8 mouse cellular contexts compared by ENCODE assay signal in genomic region chr9:21758576-21759529, GRCm38 (mm10). TPM values are rescaled to one million over a fixed set of nuclear protein-coding genes. Genes with fewer than 3 reads are reported as not detected.
DNase-seq lines count a peak whose midpoint lies in the region; ATAC-seq and TF ChIP-seq lines count a peak whose summit lies in the region.

No protein-coding gene starts in this region.

- ATAC-seq in heart, embryonic 15.5 days (replicated peaks; ENCODE audit: insufficient number of reproducible peaks, insufficient read depth, low FRiP score, low read depth), result no peak
- no peak for ATAC-seq in hindbrain, embryonic 13.5 days (ENCODE audit: low FRiP score)
- no peak for ATAC-seq in midbrain, embryonic 12.5 days (ENCODE audit: low FRiP score, low read depth)

- intact Hi-C loops in heart, postnatal 14 days (cut with DNase I), result no loop called here

- H3K4me2 ChIP-seq in heart, embryonic 15.5 days, result peak overlapping the region; percentile 81
- H3K4me2 ChIP-seq in hindbrain, embryonic 13.5 days, result peak overlapping the region; percentile 90
- peak overlapping the region; percentile 90 for H3K4me2 ChIP-seq in midbrain, embryonic 12.5 days (replicated peaks)

- no peak for DNase-seq in heart, postnatal 14 days
- DNase-seq in adrenal gland, adult (ENCODE audit: inconsistent age in 2 of 2, low spot score in 1 of 2), result no peak
- no peak for DNase-seq in embryo, embryonic 11 days
- no peak for DNase-seq in retina, embryonic 14.5 days (ENCODE audit: low spot score)

- peaks cover 41% of the 10 kb centered on the region for H3K4me1 ChIP-seq in heart, embryonic 15.5 days (replicated peaks)
- peaks cover 3% of the 10 kb centered on the region; the same call in 1 of the 2 replicates for H3K4me1 ChIP-seq in bone marrow, adult 2 months (ENCODE audit: control insufficient read depth, insufficient read depth, low read length)
- peaks cover 14% of the 10 kb centered on the region for H3K4me1 ChIP-seq in hindbrain, embryonic 13.5 days (replicated peaks)
- H3K4me1 ChIP-seq in midbrain, embryonic 12.5 days, result peaks cover 15% of the 10 kb centered on the region

- H3K36me3 ChIP-seq in heart, embryonic 15.5 days, result peaks cover 7% of the 10 kb centered on the region; the same call in 1 of the 2 replicates
- no peaks in the 10 kb centered on the region for H3K36me3 ChIP-seq in hindbrain, embryonic 13.5 days
- H3K36me3 ChIP-seq in midbrain, embryonic 12.5 days, result peaks cover 21% of the 10 kb centered on the region

- no peak for TF ChIP-seq POLR2A in bone marrow, adult 2 months (IDR thresholded peaks at IDR 0.05; ENCODE audit: borderline replicate concordance, control insufficient read depth, low read depth, low read length)

- peak overlapping the region; percentile 79 for H3K4me3 ChIP-seq in heart, embryonic 15.5 days
- peak overlapping the region; percentile 93 for H3K4me3 ChIP-seq in bone marrow, adult 2 months (replicated peaks; ENCODE audit: control insufficient read depth, low read depth, low read length)
- H3K4me3 ChIP-seq in hindbrain, embryonic 13.5 days, result peak overlapping the region; percentile 70
- H3K4me3 ChIP-seq in midbrain, embryonic 12.5 days, result peak overlapping the region; percentile 80

- no peak for TF ChIP-seq CTCF in bone marrow, adult 2 months (IDR thresholded peaks at IDR 0.05; ENCODE audit: control insufficient read depth, insufficient read depth, low read length)

- no peaks in the 10 kb centered on the region for H3K9me3 ChIP-seq in heart, embryonic 15.5 days (replicated peaks)
- H3K9me3 ChIP-seq in hindbrain, embryonic 13.5 days, result no peaks in the 10 kb centered on the region
- no peaks in the 10 kb centered on the region for H3K9me3 ChIP-seq in midbrain, embryonic 12.5 days

- 55% methylated on average over 14 of the region's 14 CpGs for WGBS in heart, embryonic 15.5 days
- WGBS in bone marrow, adult 2 months, result 70% methylated on average over 14 of the region's 14 CpGs
- WGBS in hindbrain, embryonic 13.5 days, result 64% methylated on average over 14 of the region's 14 CpGs
- 67% methylated on average over 14 of the region's 14 CpGs for WGBS in midbrain, embryonic 12.5 days

- peak overlapping the region; percentile 24; the same call in 1 of the 2 replicates for H3K27ac ChIP-seq in heart, embryonic 15.5 days
- H3K27ac ChIP-seq in bone marrow, adult 2 months (ENCODE audit: control insufficient read depth, insufficient read depth, low read depth, low read length, poor library complexity), result no peak overlapping the region
- no peak overlapping the region for H3K27ac ChIP-seq in hindbrain, embryonic 13.5 days
- H3K27ac ChIP-seq in midbrain, embryonic 12.5 days (replicated peaks), result no peak overlapping the region

- no peaks in the 10 kb centered on the region for H3K27me3 ChIP-seq in heart, embryonic 15.5 days
- no peaks in the 10 kb centered on the region for H3K27me3 ChIP-seq in hindbrain, embryonic 13.5 days
- no peaks in the 10 kb centered on the region for H3K27me3 ChIP-seq in midbrain, embryonic 12.5 days

- no peak overlapping the region; the same call in 1 of the 2 replicates for H3K9ac ChIP-seq in heart, embryonic 15.5 days
- no peak overlapping the region for H3K9ac ChIP-seq in hindbrain, embryonic 13.5 days
- H3K9ac ChIP-seq in midbrain, embryonic 12.5 days (replicated peaks), result peak overlapping the region; percentile 59; the same call in 1 of the 2 replicates

RNA-seq across cellular contexts. Expression of gene Spc24, which starts 1.2 kb away (rescaled TPM):
- 69.6 and 88.1 TPM in 2 replicates for polyA plus RNA-seq in heart, embryonic 15.5 days (2015; fragmentation: Nextera tagmentation; extraction: Ambion mirVana)
- 1 to 10 TPM; 4.7 to 6.5 TPM for total RNA-seq in heart, postnatal 14 days (2021)
- 40.1 and 46.6 TPM in 2 replicates for polyA plus RNA-seq in bone marrow, adult 2 months (2011; ENCODE audit: insufficient read depth, insufficient read length, low replicate concordance, missing spikeins)
- 22.0 and 26.4 TPM in 2 replicates for polyA plus RNA-seq in hindbrain, embryonic 13.5 days (2015; fragmentation: Nextera tagmentation; extraction: Ambion mirVana)
- polyA plus RNA-seq in midbrain, embryonic 12.5 days (2016; fragmentation: Nextera tagmentation; extraction: Ambion mirVana), result 74.2 and 87.2 TPM in 2 replicates

RNA-seq across cellular contexts. Expression of gene Ldlr, which starts 35.6 kb away (rescaled TPM):
- polyA plus RNA-seq in heart, embryonic 15.5 days (2015; fragmentation: Nextera tagmentation; extraction: Ambion mirVana), result 12.9 and 25.0 TPM in 2 replicates
- total RNA-seq in heart, postnatal 14 days (2021), result 1 to 10 TPM; 3.4 to 3.8 TPM
- 8.1 and 14.5 TPM in 2 replicates for polyA plus RNA-seq in bone marrow, adult 2 months (2011; ENCODE audit: insufficient read depth, insufficient read length, low replicate concordance, missing spikeins)
- 12.4 and 15.6 TPM in 2 replicates for polyA plus RNA-seq in hindbrain, embryonic 13.5 days (2015; fragmentation: Nextera tagmentation; extraction: Ambion mirVana)
- 39.5 and 43.5 TPM in 2 replicates for polyA plus RNA-seq in midbrain, embryonic 12.5 days (2016; fragmentation: Nextera tagmentation; extraction: Ambion mirVana)

RNA-seq across cellular contexts. Expression of gene Kank2, which starts 39.7 kb away (rescaled TPM):
- 20.0 and 26.3 TPM in 2 replicates for polyA plus RNA-seq in heart, embryonic 15.5 days (2015; fragmentation: Nextera tagmentation; extraction: Ambion mirVana)
- total RNA-seq in heart, postnatal 14 days (2021), result 10 to 100 TPM; 52.6 to 53.3 TPM
- polyA plus RNA-seq in bone marrow, adult 2 months (2011; ENCODE audit: insufficient read depth, insufficient read length, low replicate concordance, missing spikeins), result 1.4 and 1.7 TPM in 2 replicates
- 4.7 and 5.0 TPM in 2 replicates for polyA plus RNA-seq in hindbrain, embryonic 13.5 days (2015; fragmentation: Nextera tagmentation; extraction: Ambion mirVana)
- 7.7 and 9.9 TPM in 2 replicates for polyA plus RNA-seq in midbrain, embryonic 12.5 days (2016; fragmentation: Nextera tagmentation; extraction: Ambion mirVana)
